Mouse (Mus musculus) cortical plate, adult 2 months (tissue): Measurements from ENCODE around the gene Manea. TPM values are rescaled to one million over a fixed set of nuclear protein-coding genes. Genes with fewer than 3 reads are reported as not detected.
"Not testable (repeated sequence)": the region's sequence is repeated elsewhere in the genome, so short reads cannot be mapped to it uniquely, and the experiment has no call there.

Source experiments
- H3K27ac ChIP-seq: fragments of 200-500 bp; 2 replicates; pipeline ENCODE4 v1.5.1; 2012; ENCODE audit warnings: low read length, control low read depth, inconsistent platforms; ENCODE audit not compliant: insufficient read depth
- H3K4me1 ChIP-seq: fragments of 200-500 bp; 2 replicates; pipeline ENCODE4 v1.6.1; 2011; ENCODE audit warnings: low read length; ENCODE audit not compliant: control insufficient read depth, insufficient read depth
- H3K4me3 ChIP-seq: fragments of 200-500 bp; 2 replicates; pipeline ENCODE4 v1.5.1; 2011; ENCODE audit warnings: mild to moderate bottlenecking, low read length, control low read depth; ENCODE audit not compliant: insufficient read depth
- CTCF ChIP-seq: fragments of 200-500 bp; IDR thresholded peaks from 2 replicates; pipeline ENCODE4 v1.5.1; 2011; ENCODE audit warnings: mild to moderate bottlenecking, control low read depth, low read length; ENCODE audit not compliant: insufficient read depth; ENCODE audit errors: extremely low read depth
- POLR2A ChIP-seq: fragments of 200-500 bp; IDR thresholded peaks from 2 replicates; pipeline ENCODE4 v1.6.1; 2011; ENCODE audit warnings: mild to moderate bottlenecking, low read length, control low read depth; ENCODE audit not compliant: insufficient read depth; ENCODE audit errors: extremely low read depth
- polyA plus RNA-seq: library from polyadenylated mRNA; depleted of rRNA; stranded (reverse); fragments of >200 nt; gene quantifications from 2 replicates; pipeline ENCODE4 v1.2.3, GENCODE M21; 2012; rRNA removed

The Manea gene
- 14.1 TPM in 2 replicates for polyA plus RNA-seq

GRCm38 (mm10) chr4:26346443-26347106, at the start of gene Manea:
TSS of gene Manea (minus strand) at chr4:26346891.
- Histone ChIP-seq H3K4me1 (peaks cover 2% of the 10 kb centered on the region; the same call in 1 of the 2 replicates), H3K27ac (peak within 1 kb of the TSS; percentile 96), H3K4me3 (peak within 1 kb of the TSS; percentile 85)
- TF ChIP-seq CTCF (no peak), POLR2A (peak; percentile 78)

- Histone ChIP-seq H3K27ac (no peak overlapping the region), H3K4me1 (no peaks in the 10 kb centered on the region), H3K4me3 (no peak overlapping the region)
- TF ChIP-seq CTCF = no peak
- TF ChIP-seq POLR2A = no peak
Measured at GRCm38 (mm10) chr4:26354616-26355015, 7.9 kb upstream of the Manea start.

GRCm38 (mm10) chr4:26353643-26354231, 7.0 kb upstream of the Manea start:
- TF ChIP-seq POLR2A (no peak), CTCF (no peak)
- Histone ChIP-seq H3K4me1 (no peaks in the 10 kb centered on the region), H3K27ac (no peak overlapping the region), H3K4me3 (no peak overlapping the region)

DNA sequence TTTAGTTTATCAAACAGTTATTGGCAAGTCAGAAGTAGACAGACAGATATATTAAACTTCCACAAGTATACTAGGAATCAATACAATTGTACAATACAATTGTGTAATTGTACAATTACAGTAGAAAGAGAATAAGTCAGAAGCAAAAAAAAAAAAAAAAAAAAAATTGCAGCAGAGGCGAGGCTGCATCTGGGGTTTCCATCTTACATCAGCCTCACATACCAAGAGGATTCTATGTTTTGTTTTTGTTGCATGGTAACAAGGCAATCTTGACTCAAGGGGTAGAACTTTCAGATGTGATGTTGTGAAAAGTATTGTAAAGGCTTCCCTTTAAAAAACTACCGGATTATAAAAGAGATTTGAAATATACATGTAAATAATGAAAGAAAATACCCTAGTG, 548 bp upstream of the Manea start:
- Histone ChIP-seq H3K27ac (no peak overlapping the region), H3K4me1 (peaks cover 2% of the 10 kb centered on the region; the same call in 1 of the 2 replicates), H3K4me3 (peak overlapping the region; percentile 85; the same call in 1 of the 2 replicates)
- TF ChIP-seq POLR2A = no peak
- TF ChIP-seq CTCF = no peak

GRCm38 (mm10) chr4:26345741-26346442, 799 bp downstream of the Manea start:
- peak overlapping the region; percentile 85 for H3K4me3 ChIP-seq
- TF ChIP-seq POLR2A (no peak), CTCF (no peak)
- H3K4me1 ChIP-seq = peaks cover 2% of the 10 kb centered on the region; the same call in 1 of the 2 replicates
- peak overlapping the region; percentile 96 for H3K27ac ChIP-seq

GRCm38 (mm10) chr4:26345080-26345479, 1.6 kb downstream of the Manea start:
- no peak overlapping the region for H3K27ac ChIP-seq
- H3K4me3 ChIP-seq = peak overlapping the region; percentile 85; the same call in 1 of the 2 replicates
- peaks cover 2% of the 10 kb centered on the region; the same call in 1 of the 2 replicates for H3K4me1 ChIP-seq
- no peak for TF ChIP-seq POLR2A
- no peak for TF ChIP-seq CTCF

GRCm38 (mm10) chr4:26342346-26342745, 4.3 kb downstream of the Manea start:
- no peak overlapping the region for H3K4me3 ChIP-seq
- no peak overlapping the region for H3K27ac ChIP-seq
- peaks cover 2% of the 10 kb centered on the region; the same call in 1 of the 2 replicates for H3K4me1 ChIP-seq
- no peak for TF ChIP-seq CTCF
- TF ChIP-seq POLR2A = no peak

GRCm38 (mm10) chr4:26338604-26339003, 8.1 kb downstream of the Manea start:
- no peak overlapping the region for H3K4me3 ChIP-seq
- H3K27ac ChIP-seq = no peak overlapping the region
- TF ChIP-seq CTCF (no peak), POLR2A (no peak)
- no peaks in the 10 kb centered on the region; the same call in 1 of the 2 replicates for H3K4me1 ChIP-seq

DNA sequence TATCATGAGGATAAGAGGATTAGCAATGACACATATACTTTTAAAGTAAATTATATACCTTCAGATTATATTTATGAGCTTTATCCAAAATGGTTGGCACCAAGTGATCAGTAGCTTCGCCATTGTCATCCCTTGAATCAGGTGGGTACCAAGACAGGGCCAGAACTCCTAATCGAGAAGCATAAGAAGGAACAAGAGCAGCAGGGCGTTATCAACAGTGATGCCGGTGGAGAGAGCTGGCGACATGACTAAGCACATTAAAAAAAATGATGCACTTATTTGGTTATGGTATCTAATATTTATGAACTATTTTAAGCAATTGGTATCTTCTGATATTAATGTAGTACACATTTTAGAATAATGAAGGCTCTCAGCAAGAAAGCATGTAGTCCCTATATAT, 10.1 kb downstream of the Manea start:
- Histone ChIP-seq H3K4me1 (no peaks in the 10 kb centered on the region; the same call in 1 of the 2 replicates), H3K27ac (no peak overlapping the region), H3K4me3 (no peak overlapping the region)
- TF ChIP-seq CTCF = no peak
- TF ChIP-seq POLR2A = no peak

DNA sequence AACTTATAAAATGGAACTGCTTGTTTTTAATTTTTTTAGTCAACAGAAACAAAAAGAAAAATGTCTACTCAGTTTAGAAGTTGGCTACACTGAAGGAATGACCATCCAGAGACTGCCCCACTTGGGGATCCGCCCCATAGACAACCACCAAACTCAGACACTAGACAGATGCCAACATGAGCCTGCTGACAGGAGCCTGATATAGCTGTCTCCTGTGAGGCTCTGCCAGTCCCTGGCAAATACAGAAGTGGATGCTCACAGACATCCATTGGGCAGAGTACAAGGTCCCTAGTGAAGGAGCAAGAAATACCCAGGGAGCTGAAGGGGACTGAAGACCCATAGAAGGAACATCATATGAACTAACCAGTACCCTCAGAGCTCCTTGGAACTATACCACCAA, 42.0 kb downstream of the Manea start:
- not testable (repeated sequence) for H3K4me1 ChIP-seq, H3K27ac ChIP-seq, H3K4me3 ChIP-seq
